Mouse (Mus musculus): ENCODE results near the gene Lat2. TPM values are rescaled to one million over a fixed set of nuclear protein-coding genes. Genes with fewer than 3 reads are reported as not detected.

The Lat2 gene
- total RNA-seq, 1 experiment from 2014 or later, result 106 TPM

- ATAC-seq (replicated peaks in 1 of 2; ENCODE audit: insufficient read depth in 1 of 2, low FRiP score in 2 of 2, low TSS enrichment in 1 of 2, low read depth in 1 of 2, poor library complexity in 2 of 2, severe bottlenecking in 2 of 2), result no peak
Measured at GRCm38 (mm10) chr5:134620457-134620856, 5.6 kb upstream of the Lat2 start.

- ATAC-seq (replicated peaks in 1 of 2; ENCODE audit: insufficient read depth in 1 of 2, low FRiP score in 2 of 2, low TSS enrichment in 1 of 2, low read depth in 1 of 2, poor library complexity in 2 of 2, severe bottlenecking in 2 of 2), result peak in 1 of 2 experiments; percentile 54; a peak in 3 of 4 replicates
Measured at GRCm38 (mm10) chr5:134617071-134617470, 2.2 kb upstream of the Lat2 start.

GRCm38 (mm10) chr5:134615780-134616179 lies 955 bp upstream of the Lat2 start:
- ATAC-seq (replicated peaks in 1 of 2; ENCODE audit: insufficient read depth in 1 of 2, low FRiP score in 2 of 2, low TSS enrichment in 1 of 2, low read depth in 1 of 2, poor library complexity in 2 of 2, severe bottlenecking in 2 of 2), result no peak

DNA sequence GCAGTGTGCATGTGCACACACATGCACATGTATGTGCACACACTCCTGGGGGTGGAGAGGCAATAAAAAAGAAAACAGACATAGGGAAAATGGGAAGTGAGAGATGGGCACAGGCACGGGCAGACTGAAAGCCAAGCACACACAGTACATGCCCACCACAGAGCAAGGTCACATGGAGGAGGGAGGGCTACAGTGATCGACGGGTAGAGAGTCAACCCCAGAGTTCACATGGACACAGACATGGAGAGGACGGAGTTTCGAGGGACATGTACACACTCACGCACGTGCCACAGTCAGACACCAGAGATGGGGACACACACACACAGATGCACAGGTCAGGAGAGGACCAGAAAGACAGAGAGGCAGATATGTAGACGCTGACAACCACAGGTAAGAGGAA lies 555 bp upstream of the Lat2 start:
- no peak for ATAC-seq (replicated peaks in 1 of 2; ENCODE audit: insufficient read depth in 1 of 2, low FRiP score in 2 of 2, low TSS enrichment in 1 of 2, low read depth in 1 of 2, poor library complexity in 2 of 2, severe bottlenecking in 2 of 2)

DNA sequence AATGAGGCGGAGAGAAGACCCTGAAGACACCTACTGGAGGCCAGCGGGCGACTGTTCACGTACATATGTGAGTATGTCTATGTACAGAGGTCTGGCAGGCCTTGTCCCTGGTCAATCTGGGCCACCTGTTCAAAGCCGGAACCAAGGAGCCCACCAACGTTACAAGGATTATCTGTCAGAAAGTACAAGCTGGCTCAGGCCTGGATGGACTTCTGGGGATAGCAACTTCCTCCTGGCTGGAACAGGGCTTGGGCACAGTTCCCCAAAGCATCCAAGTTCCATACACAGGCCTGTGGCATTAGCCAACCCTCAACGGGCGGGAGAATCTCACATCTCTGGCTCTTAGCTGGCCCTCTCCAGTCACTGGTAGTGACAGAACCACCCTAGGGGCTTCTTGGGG lies 529 bp downstream of the Lat2 start:
- no peak for ATAC-seq (replicated peaks in 1 of 2; ENCODE audit: insufficient read depth in 1 of 2, low FRiP score in 2 of 2, low TSS enrichment in 1 of 2, low read depth in 1 of 2, poor library complexity in 2 of 2, severe bottlenecking in 2 of 2)

DNA sequence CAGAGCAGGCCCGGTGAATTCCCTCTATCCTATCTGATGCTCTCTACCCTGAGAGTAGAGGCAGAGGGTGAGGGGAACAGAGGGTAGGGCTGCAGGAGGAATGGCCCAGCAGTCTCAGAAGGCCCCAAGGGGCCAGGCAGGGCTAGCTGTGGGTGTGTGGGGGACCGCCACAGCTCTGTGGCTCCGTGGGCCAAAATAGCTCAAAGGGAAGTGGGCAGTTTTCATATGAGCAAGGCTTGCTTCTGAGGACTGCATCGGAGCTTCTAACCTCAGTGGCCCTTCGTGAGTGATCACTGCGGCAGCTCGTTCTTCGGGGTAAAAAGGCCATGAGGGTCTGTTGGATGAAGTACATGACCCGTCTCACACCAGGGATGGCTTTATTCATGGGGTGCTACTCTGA lies 1.1 kb downstream of the Lat2 start:
- ATAC-seq (replicated peaks in 1 of 2; ENCODE audit: insufficient read depth in 1 of 2, low FRiP score in 2 of 2, low TSS enrichment in 1 of 2, low read depth in 1 of 2, poor library complexity in 2 of 2, severe bottlenecking in 2 of 2), result peak; percentile 22 to 30; a peak in 2 of 4 replicates

DNA sequence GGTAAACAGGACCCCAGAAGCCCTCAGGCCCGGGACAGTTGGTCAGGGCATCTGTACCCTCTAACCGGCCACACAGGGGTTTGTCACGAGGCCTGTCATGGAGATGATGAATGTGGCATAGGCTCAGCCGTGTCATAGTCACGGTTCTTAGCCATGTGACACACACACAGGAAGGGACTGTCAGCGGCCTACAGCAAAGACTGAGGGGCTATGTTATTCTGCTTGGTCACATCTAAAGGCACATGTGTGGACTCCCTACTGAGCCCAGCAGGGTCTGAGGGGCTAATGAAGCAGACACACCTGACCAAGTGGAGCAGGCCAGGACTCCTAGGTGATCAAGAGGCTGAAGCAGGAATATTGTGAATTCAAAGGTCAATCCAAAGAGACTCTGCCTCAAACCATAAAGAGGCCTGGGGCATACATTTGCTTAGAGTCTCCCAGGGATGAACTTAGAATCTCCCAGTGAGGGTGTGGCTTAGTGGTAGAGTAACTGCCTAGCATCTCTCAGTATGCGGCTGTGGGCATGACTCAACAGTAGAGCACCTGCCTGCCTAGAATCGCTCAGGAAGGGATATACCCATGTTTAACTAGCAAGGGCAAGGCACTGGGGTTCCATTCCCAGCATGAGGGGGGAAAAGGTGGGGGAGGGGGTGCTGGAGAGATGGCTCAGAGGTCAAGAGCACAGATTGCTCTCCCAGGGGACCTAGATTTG lies 2.9 kb downstream of the Lat2 start:
- peak; percentile 15 to 22; a peak in 1 of 4 replicates for ATAC-seq (replicated peaks in 1 of 2; ENCODE audit: insufficient read depth in 1 of 2, low FRiP score in 2 of 2, low TSS enrichment in 1 of 2, low read depth in 1 of 2, poor library complexity in 2 of 2, severe bottlenecking in 2 of 2)

GRCm38 (mm10) chr5:134609916-134610643 lies 4.7 kb downstream of the Lat2 start:
- no peak for ATAC-seq (replicated peaks in 1 of 2; ENCODE audit: insufficient read depth in 1 of 2, low FRiP score in 2 of 2, low TSS enrichment in 1 of 2, low read depth in 1 of 2, poor library complexity in 2 of 2, severe bottlenecking in 2 of 2)

GRCm38 (mm10) chr5:134607121-134607520 lies 7.7 kb downstream of the Lat2 start:
- ATAC-seq (replicated peaks in 1 of 2; ENCODE audit: insufficient read depth in 1 of 2, low FRiP score in 2 of 2, low TSS enrichment in 1 of 2, low read depth in 1 of 2, poor library complexity in 2 of 2, severe bottlenecking in 2 of 2), result peak; percentile 88 to 91

GRCm38 (mm10) chr5:134606314-134606713 lies 8.5 kb downstream of the Lat2 start:
- ATAC-seq (replicated peaks in 1 of 2; ENCODE audit: insufficient read depth in 1 of 2, low FRiP score in 2 of 2, low TSS enrichment in 1 of 2, low read depth in 1 of 2, poor library complexity in 2 of 2, severe bottlenecking in 2 of 2), result no peak

- ATAC-seq (replicated peaks in 1 of 2; ENCODE audit: insufficient read depth in 1 of 2, low FRiP score in 2 of 2, low TSS enrichment in 1 of 2, low read depth in 1 of 2, poor library complexity in 2 of 2, severe bottlenecking in 2 of 2), result no peak
Measured at GRCm38 (mm10) chr5:134604376-134604775, 10.4 kb downstream of the Lat2 start.

GRCm38 (mm10) chr5:134597711-134598110 lies 17.1 kb downstream of the Lat2 start:
- no peak for ATAC-seq (replicated peaks in 1 of 2; ENCODE audit: insufficient read depth in 1 of 2, low FRiP score in 2 of 2, low TSS enrichment in 1 of 2, low read depth in 1 of 2, poor library complexity in 2 of 2, severe bottlenecking in 2 of 2)

DNA sequence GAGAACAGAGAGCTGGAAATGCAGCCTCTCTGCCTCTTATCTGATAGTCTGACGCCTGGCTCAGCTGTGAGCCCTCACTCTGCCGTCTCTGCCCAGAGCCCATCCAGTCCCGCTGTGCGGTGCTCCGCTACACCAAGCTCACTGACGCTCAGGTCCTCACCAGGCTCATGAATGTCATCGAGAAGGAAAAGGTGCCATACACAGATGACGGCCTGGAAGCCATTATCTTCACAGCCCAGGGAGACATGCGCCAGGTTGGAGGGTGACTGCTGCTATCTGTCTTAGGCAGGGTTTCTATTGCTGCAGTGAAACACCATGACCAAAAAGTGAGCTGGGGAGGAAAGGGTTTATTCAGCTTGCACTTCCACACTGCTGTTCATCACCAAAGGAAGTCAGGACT lies 21.7 kb downstream of the Lat2 start:
- ATAC-seq (replicated peaks in 1 of 2; ENCODE audit: insufficient read depth in 1 of 2, low FRiP score in 2 of 2, low TSS enrichment in 1 of 2, low read depth in 1 of 2, poor library complexity in 2 of 2, severe bottlenecking in 2 of 2), result no peak; a peak in 1 of 4 replicates

DNA sequence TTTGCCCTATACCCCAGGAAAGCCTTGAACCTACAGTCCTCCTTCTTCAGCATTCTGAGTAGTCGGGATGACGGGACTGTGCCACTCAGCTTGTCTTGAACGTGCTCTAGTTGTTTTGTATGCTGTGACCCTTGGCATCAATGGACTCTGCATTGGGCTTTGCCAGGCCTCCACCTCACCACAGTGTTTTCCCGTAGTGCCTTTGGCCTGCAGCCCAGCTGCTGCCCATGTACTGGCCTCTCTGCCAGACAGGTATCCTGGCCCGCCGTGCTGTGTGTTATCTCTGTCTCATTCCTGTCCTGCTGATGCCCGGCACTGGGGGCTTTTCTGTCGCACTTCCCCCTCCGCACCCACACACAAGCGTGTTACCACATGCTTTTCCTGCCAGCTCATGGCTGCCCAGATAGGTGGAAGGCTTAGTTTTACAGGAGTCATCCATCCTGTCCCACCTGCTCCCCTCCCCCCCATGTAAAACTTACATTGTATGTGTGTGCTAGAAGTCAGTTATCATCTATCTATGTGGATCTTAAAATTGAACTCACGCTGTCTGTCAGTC lies 22.7 kb downstream of the Lat2 start:
- peak; percentile 35 to 52 for ATAC-seq (replicated peaks in 1 of 2; ENCODE audit: insufficient read depth in 1 of 2, low FRiP score in 2 of 2, low TSS enrichment in 1 of 2, low read depth in 1 of 2, poor library complexity in 2 of 2, severe bottlenecking in 2 of 2)

GRCm38 (mm10) chr5:134589900-134590299 lies 24.9 kb downstream of the Lat2 start:
- ATAC-seq (replicated peaks in 1 of 2; ENCODE audit: insufficient read depth in 1 of 2, low FRiP score in 2 of 2, low TSS enrichment in 1 of 2, low read depth in 1 of 2, poor library complexity in 2 of 2, severe bottlenecking in 2 of 2), result peak in 1 of 2 experiments; percentile 29; a peak in 1 of 4 replicates

DNA sequence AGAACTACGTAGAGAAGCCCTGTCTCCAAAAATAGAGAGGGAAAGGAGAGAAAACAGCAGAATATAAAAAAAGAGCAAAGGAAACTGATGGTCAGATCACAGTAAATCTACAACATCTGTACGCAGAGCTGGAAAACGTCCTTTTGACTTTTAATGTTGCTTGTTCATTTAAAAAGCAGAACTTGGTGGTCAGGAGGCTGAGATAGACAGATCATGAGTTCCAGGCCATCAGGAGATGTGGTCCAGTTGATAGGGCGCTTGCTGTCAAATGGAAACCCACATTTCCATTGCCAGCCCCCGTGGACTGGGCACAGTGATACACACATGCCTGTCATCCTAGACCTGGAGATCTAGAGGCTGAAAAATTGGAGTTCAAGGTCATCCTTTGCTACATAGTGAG lies 30.0 kb downstream of the Lat2 start:
- ATAC-seq (replicated peaks in 1 of 2; ENCODE audit: insufficient read depth in 1 of 2, low FRiP score in 2 of 2, low TSS enrichment in 1 of 2, low read depth in 1 of 2, poor library complexity in 2 of 2, severe bottlenecking in 2 of 2), result peak; percentile 25 to 41; a peak in 3 of 4 replicates

DNA sequence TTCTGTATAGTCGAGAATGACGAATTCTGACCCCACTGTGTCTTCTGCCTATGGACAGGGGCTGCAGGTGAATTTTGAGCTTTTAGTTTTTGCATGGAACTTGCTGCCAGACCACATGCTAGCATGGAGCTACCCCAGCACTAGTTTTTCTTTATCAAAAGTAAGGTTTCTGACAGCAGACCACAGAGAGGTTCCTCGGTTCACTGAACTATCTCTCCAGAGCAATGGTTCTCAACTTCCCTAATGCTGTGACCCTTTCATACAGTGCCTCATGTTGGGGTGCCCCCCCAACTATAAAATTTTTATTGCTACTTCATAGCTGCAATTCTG lies 31.0 kb downstream of the Lat2 start:
- ATAC-seq (replicated peaks in 1 of 2; ENCODE audit: insufficient read depth in 1 of 2, low FRiP score in 2 of 2, low TSS enrichment in 1 of 2, low read depth in 1 of 2, poor library complexity in 2 of 2, severe bottlenecking in 2 of 2), result no peak

GRCm38 (mm10) chr5:134583006-134583883 lies 31.6 kb downstream of the Lat2 start:
- ATAC-seq (replicated peaks in 1 of 2; ENCODE audit: insufficient read depth in 1 of 2, low FRiP score in 2 of 2, low TSS enrichment in 1 of 2, low read depth in 1 of 2, poor library complexity in 2 of 2, severe bottlenecking in 2 of 2), result no peak

All from hematopoietic stem cell, adult 5-6 weeks (primary cell).